Mouse (Mus musculus): Measurements from ENCODE around the gene Oas3. TPM values are rescaled to one million over a fixed set of nuclear protein-coding genes. Genes with fewer than 3 reads are reported as not detected.

Oas3 gene
- polyA plus RNA-seq, 1 experiment from 2014 or later: 0.09 TPM

DNA sequence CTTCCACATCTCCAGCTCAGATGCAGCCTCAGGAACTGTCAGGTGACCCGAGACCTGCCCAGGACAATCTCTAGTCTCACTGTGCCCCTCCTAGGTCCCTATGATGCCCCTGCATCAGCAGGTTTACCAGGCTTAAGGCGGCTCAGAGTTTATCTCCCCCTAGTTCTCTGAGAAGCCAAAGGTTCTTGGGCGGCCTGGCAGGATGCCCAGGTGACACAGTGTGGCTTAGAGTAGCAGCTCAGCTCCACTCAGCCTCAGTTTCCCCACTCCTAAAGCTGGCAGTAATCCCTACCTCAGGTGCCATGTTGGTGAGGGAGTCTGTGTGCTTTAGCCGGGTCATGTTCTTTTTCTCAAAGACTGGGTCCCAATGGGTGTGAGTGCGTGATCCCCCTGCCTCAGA, 660 bp downstream of the Oas3 start:
- peaks cover 10% of the 10 kb centered on the region for H3K4me1 ChIP-seq (ENCODE audit: control insufficient read depth, insufficient read depth, low read length)

DNA sequence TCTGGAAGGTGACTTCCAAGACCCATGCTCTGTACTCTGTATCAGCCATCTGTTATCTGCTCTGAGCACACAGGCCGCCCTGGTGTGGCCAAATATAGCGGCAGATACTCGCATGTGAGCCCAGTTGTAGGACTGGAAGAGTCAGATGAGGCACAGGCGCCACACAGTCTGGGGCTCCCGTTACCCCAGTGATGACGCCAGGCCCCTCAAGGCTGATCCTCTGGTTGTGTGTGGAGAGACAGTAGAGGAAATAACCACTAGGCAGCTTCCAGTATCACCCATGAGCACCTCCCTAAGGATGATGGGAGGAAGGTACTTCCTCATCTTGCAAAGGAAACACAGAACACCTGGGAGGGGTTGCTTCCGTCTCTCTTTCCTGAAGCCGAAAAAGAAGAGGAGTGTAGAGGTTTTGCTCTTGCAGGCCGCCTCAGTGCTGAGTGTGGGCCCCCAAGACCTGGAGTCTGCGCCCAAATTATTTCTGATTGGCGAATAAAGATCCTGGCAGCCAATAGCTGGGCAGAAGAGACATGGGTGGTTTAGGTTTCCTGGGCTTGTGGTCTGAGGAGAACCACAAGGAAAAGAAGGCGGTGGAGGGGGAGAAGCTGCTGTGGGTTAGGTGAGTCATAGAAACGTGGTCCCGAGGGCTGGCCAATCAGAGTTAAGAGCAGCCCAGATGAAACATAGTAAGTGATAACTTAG, 2.0 kb downstream of the Oas3 start:
- Histone ChIP-seq H3K4me2 (no peak overlapping the region), H3K27ac (ENCODE audit: low read depth, low read length) (no peak overlapping the region), H3K9ac (ENCODE audit: low read depth, low read length) (0 out of 2 replicates have a peak overlapping the region, but pooled peaks have one; percentile 16), H3K27me3 (ENCODE audit: control insufficient read depth, insufficient read depth, low read length) (no peaks in the 10 kb centered on the region), H3K36me3 (ENCODE audit: control insufficient read depth, insufficient read depth, low read length) (no peaks in the 10 kb centered on the region), H3K4me1 (ENCODE audit: control insufficient read depth, insufficient read depth, low read length) (peaks cover 10% of the 10 kb centered on the region), H3K9me3 (replicated peaks; ENCODE audit: control insufficient read depth, low read length) (no peaks in the 10 kb centered on the region), H3K4me3 (ENCODE audit: low read depth, low read length) (no peak overlapping the region)
- no peak for ATAC-seq (replicated peaks; ENCODE audit: insufficient number of reproducible peaks, low FRiP score, low TSS enrichment)
- 56% methylated on average over 14 of the region's 14 CpGs for WGBS (ENCODE audit: insufficient replicate concordance)

More for the DNA sequence above, 660 bp downstream of the Oas3 start:
- Histone ChIP-seq H3K27me3 (ENCODE audit: control insufficient read depth, insufficient read depth, low read length) (no peaks in the 10 kb centered on the region), H3K9ac (ENCODE audit: low read depth, low read length) (no peak overlapping the region), H3K27ac (ENCODE audit: low read depth, low read length) (no peak overlapping the region), H3K4me2 (no peak overlapping the region), H3K4me3 (ENCODE audit: low read depth, low read length) (no peak overlapping the region), H3K9me3 (replicated peaks; ENCODE audit: control insufficient read depth, low read length) (no peaks in the 10 kb centered on the region), H3K36me3 (ENCODE audit: control insufficient read depth, insufficient read depth, low read length) (no peaks in the 10 kb centered on the region)
- WGBS (ENCODE audit: insufficient replicate concordance): 70% methylated on average over 5 of the region's 5 CpGs
- ATAC-seq (replicated peaks; ENCODE audit: insufficient number of reproducible peaks, low FRiP score, low TSS enrichment): no peak

DNA sequence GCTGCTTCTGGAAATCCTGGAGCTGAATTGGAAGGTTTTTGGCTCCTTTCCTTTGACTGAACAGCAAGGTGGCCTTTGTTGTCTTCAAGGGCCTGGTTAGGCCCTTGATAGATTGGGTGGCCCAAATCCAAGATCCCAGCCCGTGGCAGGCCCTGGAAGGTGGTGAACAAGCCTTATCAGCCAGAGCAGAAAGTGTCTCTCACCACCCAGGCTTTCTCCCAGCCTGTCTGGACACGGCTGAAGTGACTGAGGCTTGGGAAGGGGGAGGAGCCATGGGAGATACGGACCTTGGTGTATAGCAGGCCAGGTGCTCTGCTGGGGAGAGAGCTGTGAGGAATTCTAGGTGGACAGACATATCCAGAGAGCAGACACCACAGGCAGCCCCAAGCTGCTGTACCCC, 8.1 kb downstream of the Oas3 start:
- Histone ChIP-seq H3K4me3 (ENCODE audit: low read depth, low read length) (no peak overlapping the region), H3K27me3 (ENCODE audit: control insufficient read depth, insufficient read depth, low read length) (no peaks in the 10 kb centered on the region), H3K4me1 (ENCODE audit: control insufficient read depth, insufficient read depth, low read length) (no peaks in the 10 kb centered on the region), H3K9me3 (replicated peaks; ENCODE audit: control insufficient read depth, low read length) (no peaks in the 10 kb centered on the region), H3K9ac (ENCODE audit: low read depth, low read length) (no peak overlapping the region), H3K36me3 (ENCODE audit: control insufficient read depth, insufficient read depth, low read length) (no peaks in the 10 kb centered on the region), H3K27ac (ENCODE audit: low read depth, low read length) (no peak overlapping the region), H3K4me2 (no peak overlapping the region)
- no peak for ATAC-seq (replicated peaks; ENCODE audit: insufficient number of reproducible peaks, low FRiP score, low TSS enrichment)
- WGBS (ENCODE audit: insufficient replicate concordance): 47% methylated on average over 3 of the region's 3 CpGs

DNA sequence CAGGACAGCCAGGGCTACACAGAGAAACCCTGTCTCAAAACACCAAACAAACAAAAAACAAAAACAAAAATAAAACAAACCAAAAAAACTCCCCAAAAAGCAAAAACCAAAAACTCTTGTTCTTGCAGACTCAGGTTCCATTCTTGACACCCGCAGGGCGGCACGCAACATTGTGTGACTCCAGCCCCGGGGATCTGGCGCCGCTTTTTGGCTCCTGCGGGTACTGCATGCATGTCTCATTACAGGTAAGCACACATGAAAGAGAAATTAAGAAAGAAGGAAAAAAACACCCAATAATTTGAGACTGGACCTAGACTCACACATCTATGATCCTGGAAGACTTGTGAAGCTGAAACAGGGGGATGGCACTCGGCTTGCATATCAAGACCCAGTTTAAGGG, 12.5 kb downstream of the Oas3 start:
- Histone ChIP-seq H3K27me3 (ENCODE audit: control insufficient read depth, insufficient read depth, low read length) (no peaks in the 10 kb centered on the region), H3K4me2 (no peak overlapping the region), H3K4me1 (ENCODE audit: control insufficient read depth, insufficient read depth, low read length) (no peaks in the 10 kb centered on the region), H3K9me3 (replicated peaks; ENCODE audit: control insufficient read depth, low read length) (no peaks in the 10 kb centered on the region), H3K4me3 (ENCODE audit: low read depth, low read length) (no peak overlapping the region), H3K36me3 (ENCODE audit: control insufficient read depth, insufficient read depth, low read length) (no peaks in the 10 kb centered on the region), H3K27ac (ENCODE audit: low read depth, low read length) (no peak overlapping the region), H3K9ac (ENCODE audit: low read depth, low read length) (no peak overlapping the region)
- WGBS (ENCODE audit: insufficient replicate concordance): 61% methylated on average over 8 of the region's 8 CpGs
- no peak for ATAC-seq (replicated peaks; ENCODE audit: insufficient number of reproducible peaks, low FRiP score, low TSS enrichment)

DNA sequence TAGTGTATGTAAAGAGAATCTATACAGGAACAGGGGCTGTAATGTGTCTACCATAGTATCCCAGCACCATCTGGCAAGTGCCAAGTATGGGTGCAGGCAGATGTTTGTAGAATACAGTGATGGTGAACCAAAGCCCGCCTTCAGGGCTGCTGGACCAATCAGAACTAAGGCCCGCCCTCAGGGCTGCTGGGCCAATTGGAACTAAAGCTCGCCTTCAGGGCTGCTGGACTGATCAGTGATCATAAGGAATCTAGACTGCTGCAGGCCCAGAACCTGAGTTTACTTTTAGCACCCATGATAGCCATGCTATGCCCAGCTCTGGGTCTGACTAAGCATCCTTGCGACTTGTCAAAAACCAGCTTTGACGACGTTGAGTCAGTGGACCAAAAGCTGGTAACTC, 15.6 kb downstream of the Oas3 start:
- H3K27me3 ChIP-seq (ENCODE audit: control insufficient read depth, insufficient read depth, low read length): peaks cover 4% of the 10 kb centered on the region; the same call in 1 of the 2 replicates
- WGBS (ENCODE audit: insufficient replicate concordance): 16% methylated on average over 6 of the region's 6 CpGs
- no peak overlapping the region for H3K4me3 ChIP-seq (ENCODE audit: low read depth, low read length)
- ATAC-seq (replicated peaks; ENCODE audit: insufficient number of reproducible peaks, low FRiP score, low TSS enrichment): no peak
- H3K27ac ChIP-seq (ENCODE audit: low read depth, low read length): no peak overlapping the region
- no peak overlapping the region for H3K9ac ChIP-seq (ENCODE audit: low read depth, low read length)
- no peak overlapping the region for H3K4me2 ChIP-seq
- H3K9me3 ChIP-seq (replicated peaks; ENCODE audit: control insufficient read depth, low read length): no peaks in the 10 kb centered on the region
- H3K4me1 ChIP-seq (ENCODE audit: control insufficient read depth, insufficient read depth, low read length): no peaks in the 10 kb centered on the region
- no peaks in the 10 kb centered on the region for H3K36me3 ChIP-seq (ENCODE audit: control insufficient read depth, insufficient read depth, low read length)

- no peaks in the 10 kb centered on the region for H3K36me3 ChIP-seq (ENCODE audit: control insufficient read depth, insufficient read depth, low read length)
- no peak overlapping the region for H3K27ac ChIP-seq (ENCODE audit: low read depth, low read length)
- H3K4me3 ChIP-seq (ENCODE audit: low read depth, low read length): no peak overlapping the region
- no peak overlapping the region for H3K4me2 ChIP-seq
- 66% methylated on average over 4 of the region's 4 CpGs for WGBS (ENCODE audit: insufficient replicate concordance)
- no peak for ATAC-seq (replicated peaks; ENCODE audit: insufficient number of reproducible peaks, low FRiP score, low TSS enrichment)
- H3K9ac ChIP-seq (ENCODE audit: low read depth, low read length): no peak overlapping the region
- peaks cover 4% of the 10 kb centered on the region; the same call in 1 of the 2 replicates for H3K27me3 ChIP-seq (ENCODE audit: control insufficient read depth, insufficient read depth, low read length)
- no peaks in the 10 kb centered on the region for H3K4me1 ChIP-seq (ENCODE audit: control insufficient read depth, insufficient read depth, low read length)
- no peaks in the 10 kb centered on the region for H3K9me3 ChIP-seq (replicated peaks; ENCODE audit: control insufficient read depth, low read length)
Measured at GRCm38 (mm10) chr5:120754215-120754614, 23.2 kb downstream of the Oas3 start.

- H3K27me3 ChIP-seq (ENCODE audit: control insufficient read depth, insufficient read depth, low read length): no peaks in the 10 kb centered on the region
- H3K36me3 ChIP-seq (ENCODE audit: control insufficient read depth, insufficient read depth, low read length): no peaks in the 10 kb centered on the region
- no peak overlapping the region for H3K4me3 ChIP-seq (ENCODE audit: low read depth, low read length)
- H3K4me2 ChIP-seq: no peak overlapping the region
- no peak overlapping the region for H3K27ac ChIP-seq (ENCODE audit: low read depth, low read length)
- H3K9me3 ChIP-seq (replicated peaks; ENCODE audit: control insufficient read depth, low read length): no peaks in the 10 kb centered on the region
- WGBS (ENCODE audit: insufficient replicate concordance): 74% methylated on average over 3 of the region's 3 CpGs
- no peaks in the 10 kb centered on the region for H3K4me1 ChIP-seq (ENCODE audit: control insufficient read depth, insufficient read depth, low read length)
- no peak overlapping the region for H3K9ac ChIP-seq (ENCODE audit: low read depth, low read length)
- no peak for ATAC-seq (replicated peaks; ENCODE audit: insufficient number of reproducible peaks, low FRiP score, low TSS enrichment)
Measured at GRCm38 (mm10) chr5:120752786-120753185, 24.7 kb downstream of the Oas3 start.

DNA sequence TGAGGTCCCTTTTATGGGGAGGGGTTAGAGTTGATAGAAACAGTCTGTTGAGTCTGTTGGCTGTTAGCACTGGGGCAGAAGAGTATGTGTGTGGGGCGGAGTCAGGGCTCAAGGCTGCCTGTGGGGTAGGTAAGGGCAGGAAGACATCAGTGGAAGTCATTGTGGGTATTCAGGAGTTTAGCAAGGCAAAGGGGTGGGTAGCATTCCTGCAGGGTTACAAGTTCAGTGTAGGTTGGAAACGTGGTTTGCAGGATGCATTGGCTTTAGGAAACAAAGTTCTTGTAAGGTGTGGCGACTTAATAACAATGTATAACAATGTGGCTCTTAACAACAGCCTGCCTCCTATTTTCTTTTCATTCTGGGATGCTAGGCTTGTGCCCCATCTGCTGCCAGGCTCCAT, 26.3 kb downstream of the Oas3 start:
- Histone ChIP-seq H3K4me3 (ENCODE audit: low read depth, low read length) (no peak overlapping the region), H3K27ac (ENCODE audit: low read depth, low read length) (no peak overlapping the region), H3K4me1 (ENCODE audit: control insufficient read depth, insufficient read depth, low read length) (no peaks in the 10 kb centered on the region), H3K9ac (ENCODE audit: low read depth, low read length) (no peak overlapping the region), H3K9me3 (replicated peaks; ENCODE audit: control insufficient read depth, low read length) (no peaks in the 10 kb centered on the region), H3K27me3 (ENCODE audit: control insufficient read depth, insufficient read depth, low read length) (no peaks in the 10 kb centered on the region; the same call in 1 of the 2 replicates), H3K4me2 (no peak overlapping the region), H3K36me3 (ENCODE audit: control insufficient read depth, insufficient read depth, low read length) (no peaks in the 10 kb centered on the region)
- WGBS (ENCODE audit: insufficient replicate concordance): 69% methylated on average over 3 of the region's 3 CpGs
- ATAC-seq (replicated peaks; ENCODE audit: insufficient number of reproducible peaks, low FRiP score, low TSS enrichment): no peak

DNA sequence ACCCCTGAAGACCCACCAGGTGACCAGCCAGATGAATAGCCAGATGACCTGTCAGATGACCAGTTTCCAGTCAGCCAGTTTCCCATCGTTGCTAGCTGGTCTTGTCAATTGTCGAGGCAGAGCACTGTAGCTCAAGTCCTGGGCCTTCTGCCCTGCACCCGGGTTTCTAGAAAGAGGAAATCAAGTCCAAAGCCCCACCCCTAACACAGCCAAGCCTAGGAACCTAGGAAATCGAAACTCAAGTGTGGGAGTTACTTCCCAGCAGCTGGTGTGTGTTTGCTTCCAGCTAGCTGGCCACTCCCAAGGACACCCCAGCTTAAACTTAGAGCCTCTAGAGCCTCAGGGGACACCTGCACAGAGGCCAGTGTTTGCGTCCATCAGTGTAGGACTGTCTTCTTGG, 27.8 kb downstream of the Oas3 start, which contains the start of gene Oas2:
Gene Oas2, minus strand, starts transcription at position 166 of the 400 bp plus-strand sequence.
- no peaks in the 10 kb centered on the region for H3K4me1 ChIP-seq (ENCODE audit: control insufficient read depth, insufficient read depth, low read length)
- H3K36me3 ChIP-seq (ENCODE audit: control insufficient read depth, insufficient read depth, low read length): no peaks in the 10 kb centered on the region
- no peak within 1 kb of the TSS for H3K4me3 ChIP-seq (ENCODE audit: low read depth, low read length)
- H3K4me2 ChIP-seq: no peak within 1 kb of the TSS
- H3K27ac ChIP-seq (ENCODE audit: low read depth, low read length): no peak within 1 kb of the TSS
- 63% methylated on average over 5 of the region's 5 CpGs for WGBS (ENCODE audit: insufficient replicate concordance)
- no peak within 1 kb of the TSS for H3K9ac ChIP-seq (ENCODE audit: low read depth, low read length)
- H3K27me3 ChIP-seq (ENCODE audit: control insufficient read depth, insufficient read depth, low read length): no peaks in the 10 kb centered on the region; the same call in 1 of the 2 replicates
- no peak for ATAC-seq (replicated peaks; ENCODE audit: insufficient number of reproducible peaks, low FRiP score, low TSS enrichment)
- H3K9me3 ChIP-seq (replicated peaks; ENCODE audit: control insufficient read depth, low read length): no peaks in the 10 kb centered on the region
